Mouse (Mus musculus) kidney, postnatal 0 days (tissue): ENCODE data around the gene Lmna. TPM values are rescaled to one million over a fixed set of nuclear protein-coding genes. Genes with fewer than 3 reads are reported as not detected.
A peak's percentile ranks its signal among the peaks of the same experiment; 100 is the strongest.

Experiments used
- ATAC-seq: fragments of 200-750 bp; cut with Nextera tagmentation; replicated peaks from 2 replicates; pipeline ENCODE4 v1.8.0; 2017; ENCODE audit warnings: low read depth, moderate number of reproducible peaks, moderate TSS enrichment, moderate library complexity; ENCODE audit not compliant: low FRiP score
- DNase-seq: peaks from one replicate; pipeline ENCODE4 v3.0.0-alpha.2; 2016; ENCODE audit warnings: low spot score
- H3K27ac ChIP-seq: fragments of 300-500 bp; sonication (generic); 2 replicates; pipeline ENCODE4 v1.5.1; 2014; ENCODE audit warnings: mild to moderate bottlenecking
- H3K27me3 ChIP-seq: fragments of 300-500 bp; sonication (generic); 2 replicates; pipeline ENCODE4 v1.6.1; 2014; ENCODE audit warnings: low read length, mixed read lengths; ENCODE audit not compliant: insufficient read depth
- H3K36me3 ChIP-seq: fragments of 300-500 bp; sonication (generic); 2 replicates; pipeline ENCODE4 v1.6.1; 2014; ENCODE audit warnings: low read length, mixed read lengths; ENCODE audit not compliant: insufficient read depth
- H3K4me1 ChIP-seq: fragments of 300-500 bp; sonication (generic); replicated peaks from 2 replicates; pipeline ENCODE4 v1.6.1; 2014; ENCODE audit warnings: antibody characterized with exemption, low read length, mixed read lengths; ENCODE audit not compliant: insufficient read depth
- H3K4me2 ChIP-seq: fragments of 300-500 bp; sonication (generic); 2 replicates; pipeline ENCODE4 v1.6.1; 2014; ENCODE audit warnings: mild to moderate bottlenecking, low read length, moderate library complexity, mixed read lengths
- H3K4me3 ChIP-seq: fragments of 300-500 bp; sonication (generic); replicated peaks from 2 replicates; pipeline ENCODE4 v1.5.1; 2014; ENCODE audit warnings: low read depth, low read length
- H3K9ac ChIP-seq: fragments of 300-500 bp; sonication (generic); 2 replicates; pipeline ENCODE4 v1.6.1; 2014; ENCODE audit warnings: low read depth, low read length
- H3K9me3 ChIP-seq: fragments of 300-500 bp; sonication (generic); replicated peaks from 2 replicates; pipeline ENCODE4 v1.6.1; 2016; ENCODE audit warnings: low read length, inconsistent platforms, mixed read lengths
- CTCF ChIP-seq: IDR thresholded peaks from 2 replicates; pipeline ENCODE4 v1.5.1; 2016; ENCODE audit warnings: antibody characterized with exemption, low read depth, mild to moderate bottlenecking, moderate library complexity
- WGBS: fragments of 180-500 bp; shearing (Covaris S2); extraction: QIAGEN DNeasy Blood & Tissue Kit; methylation state at CpG from one replicate; pipeline ENCODE4 v1.1.7; 2014; 5-methylcytosine and 5-hydroxymethylcytosine counted together
- polyA plus RNA-seq: library from polyadenylated mRNA; unstranded; fragments of >200 nt; fragmentation: Nextera tagmentation; extraction: Ambion mirVana; gene quantifications from 2 replicates; pipeline ENCODE4 v1.2.1, GENCODE M21; 2015

The Lmna gene
- polyA plus RNA-seq, 1 experiment from 2014 or later = 99.3 TPM

DNA sequence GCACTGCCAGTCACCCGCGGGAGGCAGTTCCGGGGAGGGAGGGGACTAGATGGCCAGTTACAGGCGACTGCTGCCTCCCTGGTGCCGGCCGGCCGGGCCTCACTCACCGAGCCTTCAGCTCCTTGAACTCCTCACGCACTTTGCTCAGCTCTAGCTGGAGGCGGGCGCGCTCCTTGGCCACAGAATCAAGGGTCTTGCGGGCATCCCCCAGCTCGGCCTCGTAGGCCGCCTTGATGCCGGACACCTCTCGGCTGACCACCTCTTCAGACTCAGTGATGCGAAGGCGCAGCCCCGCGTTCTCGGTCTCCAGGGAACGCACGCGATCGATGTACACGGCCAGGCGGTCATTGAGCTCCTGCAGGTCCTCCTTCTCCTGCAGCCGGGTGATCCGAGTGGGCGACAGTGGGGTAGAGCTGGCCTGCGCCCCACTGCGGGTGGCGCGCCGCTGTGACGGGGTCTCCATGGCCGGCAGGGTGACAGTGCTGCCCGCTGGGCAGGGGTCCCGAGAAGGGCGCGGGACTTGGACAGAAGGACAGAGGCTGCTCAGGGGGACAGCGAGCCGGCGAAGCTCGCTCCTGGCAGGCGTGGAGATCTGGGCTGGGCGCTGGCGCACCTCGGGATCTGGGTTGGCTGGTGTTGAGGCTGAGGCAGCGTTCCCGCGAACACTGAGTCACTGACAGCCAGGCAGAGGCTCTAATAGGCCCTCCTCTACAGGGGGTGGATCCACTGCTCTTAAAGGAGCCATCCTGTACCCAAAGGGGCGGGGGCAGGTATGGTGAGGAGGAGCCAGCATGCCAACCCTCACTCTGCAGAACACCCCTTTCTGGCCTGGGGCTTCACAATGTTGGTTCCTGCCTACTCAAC is 6.9 kb downstream of the Lmna start:
- peak overlapping the region; percentile 98 for H3K4me2 ChIP-seq
- no peaks in the 10 kb centered on the region for H3K9me3 ChIP-seq
- ATAC-seq (peak; percentile 90), DNase-seq (peak; percentile 93)
- peaks cover 26% of the 10 kb centered on the region for H3K4me1 ChIP-seq
- H3K9ac ChIP-seq = peak overlapping the region; percentile 85
- peak overlapping the region; percentile 69 for H3K4me3 ChIP-seq
- peak overlapping the region; percentile 87 for H3K27ac ChIP-seq
- TF ChIP-seq CTCF = no peak
- 1% methylated on average over 55 of the region's 55 CpGs for WGBS
- no peaks in the 10 kb centered on the region for H3K36me3 ChIP-seq
- no peaks in the 10 kb centered on the region for H3K27me3 ChIP-seq

DNA sequence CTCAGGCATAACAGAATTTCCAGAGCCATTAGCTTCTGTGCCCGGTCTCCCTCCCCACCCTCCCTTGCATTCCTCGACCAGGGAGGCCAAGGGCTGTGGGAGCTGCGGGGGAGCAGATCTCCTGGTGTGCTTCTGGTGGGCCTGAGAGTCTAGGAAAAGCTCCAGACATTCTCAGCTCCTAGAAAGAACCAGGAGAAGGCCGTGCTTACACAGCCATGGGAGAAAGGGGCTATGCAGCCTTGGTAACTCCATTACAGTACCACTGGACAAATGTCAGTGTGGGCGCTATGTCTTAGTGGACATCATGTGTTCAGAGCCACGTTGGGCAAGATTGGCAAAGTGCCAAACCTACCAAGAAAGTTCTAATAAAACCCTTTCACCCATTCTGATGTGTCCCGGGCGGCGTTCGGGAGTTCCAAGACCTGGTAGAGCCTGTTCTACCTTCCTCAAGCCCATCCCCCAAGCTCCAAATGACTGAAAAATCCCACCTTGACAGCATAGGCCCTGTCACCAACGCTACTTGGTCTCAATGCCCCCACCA is 7.7 kb downstream of the Lmna start:
- WGBS = 12% methylated on average over 11 of the region's 11 CpGs
- DNase-seq (peak; percentile 69), ATAC-seq (peak; percentile 5; the same call in 1 of the 2 replicates)
- Histone ChIP-seq H3K36me3 (no peaks in the 10 kb centered on the region), H3K27ac (peak overlapping the region; percentile 87), H3K4me3 (peak overlapping the region; percentile 69), H3K9me3 (no peaks in the 10 kb centered on the region), H3K9ac (peak overlapping the region; percentile 85), H3K4me1 (peaks cover 26% of the 10 kb centered on the region), H3K27me3 (no peaks in the 10 kb centered on the region), H3K4me2 (peak overlapping the region; percentile 98)
- TF ChIP-seq CTCF = no peak

DNA sequence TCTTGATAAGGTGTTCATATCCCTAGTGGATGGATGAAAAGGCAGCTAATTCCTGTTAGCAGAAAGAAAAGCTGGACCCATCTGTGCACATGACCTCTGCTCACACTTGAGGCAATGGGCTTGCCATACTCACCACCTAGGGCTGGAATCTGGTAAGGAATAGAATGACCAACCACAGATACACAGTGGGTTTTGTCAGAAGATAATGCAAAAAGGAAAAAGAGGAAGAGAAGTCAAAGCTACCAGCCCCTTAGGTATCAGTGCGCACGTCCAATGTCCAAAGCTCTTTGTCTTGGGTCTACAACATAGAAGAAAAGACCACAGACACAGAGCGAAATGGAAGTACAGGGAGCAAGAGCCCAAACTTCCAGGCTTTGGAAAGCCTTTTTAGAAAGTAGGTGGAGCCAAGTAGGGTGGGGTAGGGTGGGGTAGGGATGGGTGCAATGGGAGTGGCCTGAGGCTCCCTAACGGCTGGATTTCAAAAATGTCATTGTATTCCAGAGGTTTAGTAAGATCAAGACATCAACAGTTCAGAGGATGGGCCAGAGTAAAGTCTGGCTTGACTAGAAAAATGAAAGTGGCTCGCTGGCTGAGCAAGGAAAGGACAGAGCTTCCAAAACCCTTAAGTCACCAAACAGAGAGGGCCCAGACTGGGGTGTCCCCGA is 8.3 kb downstream of the Lmna start:
- H3K9ac ChIP-seq = peak overlapping the region; percentile 85; the same call in 1 of the 2 replicates
- TF ChIP-seq CTCF = no peak
- 56% methylated on average over 6 of the region's 6 CpGs for WGBS
- ATAC-seq (no peak), DNase-seq (no peak)
- H3K36me3 ChIP-seq = no peaks in the 10 kb centered on the region
- peak overlapping the region; percentile 87 for H3K27ac ChIP-seq
- H3K4me2 ChIP-seq = peak overlapping the region; percentile 98
- peaks cover 26% of the 10 kb centered on the region for H3K4me1 ChIP-seq
- H3K27me3 ChIP-seq = no peaks in the 10 kb centered on the region
- no peaks in the 10 kb centered on the region for H3K9me3 ChIP-seq
- peak overlapping the region; percentile 69 for H3K4me3 ChIP-seq

DNA sequence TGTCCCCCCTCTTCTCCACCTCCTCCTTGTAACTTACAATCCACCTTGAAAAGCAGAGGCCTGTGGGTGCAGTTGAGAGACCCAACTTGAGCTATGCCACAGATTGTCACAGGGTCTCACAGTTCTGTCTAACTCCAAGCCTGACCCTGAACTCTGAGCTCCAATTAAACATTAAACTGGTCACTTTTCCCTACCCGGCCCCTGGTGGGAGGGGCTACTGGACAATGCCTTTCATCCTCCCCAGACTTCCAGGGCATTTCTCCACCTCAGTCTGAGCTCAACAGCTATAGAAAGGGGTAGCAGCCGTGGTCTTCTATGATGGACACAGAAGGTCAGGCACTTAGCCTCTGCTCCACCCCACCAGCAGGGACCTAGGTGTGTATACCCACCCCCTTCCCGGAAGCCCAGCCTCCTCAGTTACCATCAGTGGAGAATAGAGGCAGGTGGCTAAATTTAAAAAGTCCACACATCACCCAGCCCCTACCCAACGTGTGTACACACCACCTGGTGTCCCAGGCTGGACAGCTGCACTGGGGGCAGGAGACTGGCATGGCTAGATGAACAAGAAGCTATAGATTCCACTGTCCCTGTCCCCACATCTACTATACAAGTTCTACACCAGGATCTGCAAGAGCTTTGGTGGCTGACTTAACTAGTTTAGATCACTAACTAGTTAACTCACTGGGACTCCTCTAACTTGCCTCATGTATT is 8.9 kb downstream of the Lmna start:
- H3K9ac ChIP-seq = no peak overlapping the region
- no peak for TF ChIP-seq CTCF

DNA sequence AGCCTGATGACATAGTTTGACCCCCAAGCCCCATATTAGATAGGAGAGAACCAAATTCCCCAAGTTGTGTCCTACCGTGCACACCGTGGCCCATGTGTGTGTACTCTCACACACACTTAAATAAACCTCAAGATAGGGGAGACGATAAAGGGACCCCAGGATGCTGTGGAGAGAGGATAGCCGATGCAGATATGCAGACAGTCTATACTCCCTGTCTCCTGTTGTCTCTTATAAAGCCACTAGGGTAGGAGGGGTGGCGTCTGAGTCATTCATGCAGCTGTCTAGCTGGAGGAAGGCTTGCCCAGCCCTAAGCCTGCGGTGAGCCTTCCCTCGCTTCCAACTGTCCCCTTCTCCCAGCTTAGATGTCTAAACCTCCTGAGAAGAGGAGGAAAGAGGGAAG is 9.7 kb downstream of the Lmna start:
- 0 out of 2 replicates have a peak overlapping the region, but pooled peaks have one; percentile 6 for H3K4me2 ChIP-seq
- H3K27ac ChIP-seq = no peak overlapping the region
- peaks cover 28% of the 10 kb centered on the region for H3K4me1 ChIP-seq

More for the DNA sequence above, 8.9 kb downstream of the Lmna start:
- Histone ChIP-seq H3K4me3 (peak overlapping the region; percentile 69; the same call in 1 of the 2 replicates), H3K27ac (no peak overlapping the region), H3K4me2 (peak overlapping the region; percentile 98), H3K27me3 (no peaks in the 10 kb centered on the region), H3K9me3 (no peaks in the 10 kb centered on the region), H3K4me1 (peaks cover 27% of the 10 kb centered on the region), H3K36me3 (no peaks in the 10 kb centered on the region)
- no peak for DNase-seq
- ATAC-seq = no peak
- 46% methylated on average over 4 of the region's 4 CpGs for WGBS

DNA sequence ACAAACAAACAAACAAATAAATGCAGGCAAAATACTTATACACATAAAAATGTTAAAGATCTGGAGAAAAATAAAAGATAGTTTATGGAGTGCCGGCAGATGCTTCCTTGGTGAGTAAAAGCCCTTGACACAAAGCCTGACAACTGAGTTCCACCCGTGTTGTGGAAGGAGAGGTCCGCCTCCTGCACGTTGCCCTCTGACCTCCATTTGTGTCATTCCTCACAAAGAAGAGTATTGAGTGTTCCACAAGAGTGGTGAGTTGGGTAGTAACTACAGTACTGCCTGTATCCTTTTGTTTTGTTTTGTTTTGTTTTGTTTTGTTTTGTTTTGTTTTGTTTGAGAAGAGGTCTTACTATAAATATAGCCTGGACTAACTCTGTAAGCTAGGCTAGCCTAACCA is 10.2 kb downstream of the Lmna start:
- WGBS = 82% methylated on average over 4 of the region's 4 CpGs
- no peak for ATAC-seq
- no peak overlapping the region for H3K4me3 ChIP-seq

More for the DNA sequence above, 9.7 kb downstream of the Lmna start:
- Histone ChIP-seq H3K36me3 (no peaks in the 10 kb centered on the region), H3K9me3 (no peaks in the 10 kb centered on the region), H3K4me3 (no peak overlapping the region), H3K27me3 (no peaks in the 10 kb centered on the region), H3K9ac (0 out of 2 replicates have a peak overlapping the region, but pooled peaks have one; percentile 5)
- no peak for TF ChIP-seq CTCF
- WGBS = 77% methylated on average over 7 of the region's 7 CpGs
- DNase-seq = no peak
- no peak for ATAC-seq

More for the DNA sequence above, 10.2 kb downstream of the Lmna start:
- no peak overlapping the region for H3K27ac ChIP-seq
- H3K27me3 ChIP-seq = no peaks in the 10 kb centered on the region
- no peak for TF ChIP-seq CTCF
- H3K9me3 ChIP-seq = no peaks in the 10 kb centered on the region
- DNase-seq = no peak
- H3K9ac ChIP-seq = no peak overlapping the region
- no peaks in the 10 kb centered on the region for H3K36me3 ChIP-seq
- peaks cover 33% of the 10 kb centered on the region for H3K4me1 ChIP-seq
- H3K4me2 ChIP-seq = no peak overlapping the region
